Mouse (Mus musculus): Measurements from ENCODE around the gene F13b.

- no peak for TF ChIP-seq POLR2A (IDR thresholded peaks at IDR 0.05; ENCODE audit: insufficient read depth, low read depth, low read length)
- no peak for TF ChIP-seq CTCF (IDR thresholded peaks at IDR 0.05)
- TF ChIP-seq EP300 (IDR thresholded peaks at IDR 0.05; ENCODE audit: insufficient read depth, low read depth, low read length), result no peak
Observed at GRCm38 (mm10) chr1:139548536-139548935, 47.0 kb downstream of the F13b start.

Data from heart, adult 2 months (tissue).